Mouse (Mus musculus): ENCODE measurements around the gene Vhl. TPM values are rescaled to one million over a fixed set of nuclear protein-coding genes. Genes with fewer than 3 reads are reported as not detected.
"Not testable (repeated sequence)": the region's sequence is repeated elsewhere in the genome, so short reads cannot be mapped to it uniquely, and the experiment has no call there.

Vhl gene
- polyA plus RNA-seq, 1 experiment: 30.8 TPM

GRCm38 (mm10) chr6:113659648-113660491 is 36.1 kb downstream of the Vhl start:
- Histone ChIP-seq H3K4me1 (ENCODE audit: control insufficient read depth, insufficient read depth, low read length) (peaks cover 77% of the 10 kb centered on the region), H3K27ac (ENCODE audit: insufficient read depth, low read depth, low read length) (peak overlapping the region; percentile 93)
- no peak for TF ChIP-seq POLR2A (IDR thresholded peaks at IDR 0.05; ENCODE audit: borderline replicate concordance, low read depth, low read length)
- no peak for TF ChIP-seq CTCF (IDR thresholded peaks at IDR 0.05; ENCODE audit: low read depth, low read length)

GRCm38 (mm10) chr6:113660492-113661352 is 37.0 kb downstream of the Vhl start:
- Histone ChIP-seq H3K4me1 (ENCODE audit: control insufficient read depth, insufficient read depth, low read length) (peaks cover 80% of the 10 kb centered on the region), H3K4me3 (ENCODE audit: insufficient read depth, low read length) (no peak overlapping the region), H3K27ac (ENCODE audit: insufficient read depth, low read depth, low read length) (peak overlapping the region; percentile 93)
- TF ChIP-seq CTCF (IDR thresholded peaks at IDR 0.05; ENCODE audit: low read depth, low read length) (no peak), POLR2A (IDR thresholded peaks at IDR 0.05; ENCODE audit: borderline replicate concordance, low read depth, low read length) (no peak)

More at GRCm38 (mm10) chr6:113659648-113660491, 36.1 kb downstream of the Vhl start:
- H3K4me3 ChIP-seq (ENCODE audit: insufficient read depth, low read length): no peak overlapping the region

- Histone ChIP-seq H3K4me3 (ENCODE audit: insufficient read depth, low read length) (no peak overlapping the region), H3K4me1 (ENCODE audit: control insufficient read depth, insufficient read depth, low read length) (peaks cover 87% of the 10 kb centered on the region), H3K27ac (ENCODE audit: insufficient read depth, low read depth, low read length) (peak overlapping the region; percentile 93)
- no peak for TF ChIP-seq POLR2A (IDR thresholded peaks at IDR 0.05; ENCODE audit: borderline replicate concordance, low read depth, low read length)
- no peak for TF ChIP-seq CTCF (IDR thresholded peaks at IDR 0.05; ENCODE audit: low read depth, low read length)
Measured at GRCm38 (mm10) chr6:113661353-113662241, 37.8 kb downstream of the Vhl start.

GRCm38 (mm10) chr6:113662964-113663700 is 39.4 kb downstream of the Vhl start:
- Histone ChIP-seq H3K4me3 (ENCODE audit: insufficient read depth, low read length) (no peak overlapping the region), H3K4me1 (ENCODE audit: control insufficient read depth, insufficient read depth, low read length) (peaks cover 85% of the 10 kb centered on the region), H3K27ac (ENCODE audit: insufficient read depth, low read depth, low read length) (peak overlapping the region; percentile 93)
- 0 out of 2 replicates have a peak, but pooled peaks have one; percentile 7 for TF ChIP-seq CTCF (IDR thresholded peaks at IDR 0.05; ENCODE audit: low read depth, low read length)
- TF ChIP-seq POLR2A (IDR thresholded peaks at IDR 0.05; ENCODE audit: borderline replicate concordance, low read depth, low read length): no peak

GRCm38 (mm10) chr6:113664305-113664704 is 40.5 kb downstream of the Vhl start:
- peak overlapping the region; percentile 88 for H3K27ac ChIP-seq (ENCODE audit: insufficient read depth, low read depth, low read length)
- no peak for TF ChIP-seq POLR2A (IDR thresholded peaks at IDR 0.05; ENCODE audit: borderline replicate concordance, low read depth, low read length)
- H3K4me3 ChIP-seq (ENCODE audit: insufficient read depth, low read length): no peak overlapping the region
- H3K4me1 ChIP-seq (ENCODE audit: control insufficient read depth, insufficient read depth, low read length): peaks cover 80% of the 10 kb centered on the region

- Histone ChIP-seq H3K27ac (ENCODE audit: insufficient read depth, low read depth, low read length) (peak overlapping the region; percentile 82), H3K4me3 (ENCODE audit: insufficient read depth, low read length) (no peak overlapping the region), H3K4me1 (ENCODE audit: control insufficient read depth, insufficient read depth, low read length) (peaks cover 73% of the 10 kb centered on the region)
- 0 out of 2 replicates have a peak, but pooled peaks have one; percentile 17 for TF ChIP-seq POLR2A (IDR thresholded peaks at IDR 0.05; ENCODE audit: borderline replicate concordance, low read depth, low read length)
- no peak for TF ChIP-seq CTCF (IDR thresholded peaks at IDR 0.05; ENCODE audit: low read depth, low read length)
Measured at GRCm38 (mm10) chr6:113667611-113668122, 43.9 kb downstream of the Vhl start.

- peak overlapping the region; percentile 19 for H3K4me3 ChIP-seq (ENCODE audit: insufficient read depth, low read length)
- peaks cover 67% of the 10 kb centered on the region for H3K4me1 ChIP-seq (ENCODE audit: control insufficient read depth, insufficient read depth, low read length)
- TF ChIP-seq POLR2A (IDR thresholded peaks at IDR 0.05; ENCODE audit: borderline replicate concordance, low read depth, low read length) (no peak), CTCF (IDR thresholded peaks at IDR 0.05; ENCODE audit: low read depth, low read length) (no peak)
- peak overlapping the region; percentile 82 for H3K27ac ChIP-seq (ENCODE audit: insufficient read depth, low read depth, low read length)
Measured at GRCm38 (mm10) chr6:113668287-113669154, 44.8 kb downstream of the Vhl start.

- Histone ChIP-seq H3K27ac (ENCODE audit: insufficient read depth, low read depth, low read length) (peak overlapping the region; percentile 82), H3K4me1 (ENCODE audit: control insufficient read depth, insufficient read depth, low read length) (peaks cover 55% of the 10 kb centered on the region), H3K4me3 (ENCODE audit: insufficient read depth, low read length) (no peak overlapping the region)
- TF ChIP-seq POLR2A (IDR thresholded peaks at IDR 0.05; ENCODE audit: borderline replicate concordance, low read depth, low read length) (no peak), CTCF (IDR thresholded peaks at IDR 0.05; ENCODE audit: low read depth, low read length) (no peak)
Measured at GRCm38 (mm10) chr6:113669821-113670220, 46.1 kb downstream of the Vhl start.

- not testable (repeated sequence) for H3K27ac ChIP-seq (ENCODE audit: insufficient read depth, low read depth, low read length); H3K4me3 ChIP-seq (ENCODE audit: insufficient read depth, low read length)
- H3K4me1 ChIP-seq (ENCODE audit: control insufficient read depth, insufficient read depth, low read length): peaks cover 46% of the 10 kb centered on the region
Measured at GRCm38 (mm10) chr6:113672029-113672428, 48.3 kb downstream of the Vhl start.
